Mouse (Mus musculus) thymus, adult 2 months (tissue): ENCODE results near the gene Car15.

Experiments
- CTCF ChIP-seq: fragments of 200-500 bp; IDR thresholded peaks from 2 replicates; pipeline ENCODE4 v1.5.1; 2012; ENCODE audit warnings: mild to moderate bottlenecking, control low read depth, low read length, moderate library complexity, borderline replicate concordance; ENCODE audit not compliant: control insufficient read depth, poor library complexity, insufficient read depth; ENCODE audit errors: extremely low read depth
- POLR2A ChIP-seq: fragments of 200-500 bp; IDR thresholded peaks from 2 replicates; pipeline ENCODE4 v1.6.1; 2012; ENCODE audit warnings: mild to moderate bottlenecking, low read length, control low read depth, moderate library complexity; ENCODE audit not compliant: control insufficient read depth, poor library complexity, insufficient read depth; ENCODE audit errors: extremely low read depth

GRCm38 (mm10) chr16:17839976-17840375, 1.8 kb upstream of the Car15 start:
- no peak for TF ChIP-seq POLR2A
- no peak for TF ChIP-seq CTCF
